Comparison of ENCODE assay signal across 23 mouse cellular contexts in genomic region chr9:111039966-111040365, GRCm38 (mm10). TPM values are rescaled to one million over a fixed set of nuclear protein-coding genes. Genes with fewer than 3 reads are reported as not detected.
DNase-seq lines count a peak whose midpoint lies in the region; ATAC-seq and TF ChIP-seq lines count a peak whose summit lies in the region.
"Had no signal": no experiment of that assay in that cellular context is flagged by ENCODE, and none has a peak within 500 bp of the region (broad histone marks: within the 10 kb centered on the region; RNA-seq: fewer than 3 reads in every experiment).

No protein-coding gene starts in this region.

- no peak for ATAC-seq in neural tube, embryonic 15.5 days (ENCODE audit: low FRiP score)
- ATAC-seq: activated CD4-positive, CD25-positive, alpha-beta regulatory T cell, adult 4 months; forebrain, postnatal 0 days; intestine, embryonic 16.5 days; midbrain, embryonic 15.5 days; Patski had no signal

- H3K9me3 ChIP-seq in neural tube, embryonic 15.5 days (replicated peaks), result no peaks in the 10 kb centered on the region
- H3K9me3 ChIP-seq: hindbrain, embryonic 15.5 days; limb, embryonic 13.5 days; liver, embryonic 15.5 days; midbrain, embryonic 15.5 days had no signal

- H3K4me2 ChIP-seq in neural tube, embryonic 15.5 days, result no peak overlapping the region
- H3K4me2 ChIP-seq: heart, embryonic 11.5 days; hindbrain, embryonic 15.5 days; limb, embryonic 13.5 days; liver, embryonic 15.5 days; midbrain, embryonic 15.5 days had no signal

- WGBS in neural tube, embryonic 15.5 days, result 88% methylated on average over 4 of the region's 4 CpGs

- intact Hi-C loops in gastrocnemius, adult 2 months (cut with DNase I), result no loop called here

- no peak overlapping the region for H3K4me3 ChIP-seq in gastrocnemius, adult 2 months
- H3K4me3 ChIP-seq in neural tube, embryonic 15.5 days (replicated peaks), result no peak overlapping the region
- H3K4me3 ChIP-seq: hindbrain, embryonic 15.5 days; limb, embryonic 13.5 days; liver, embryonic 15.5 days; megakaryocyte, embryonic 14.5 days; midbrain, embryonic 15.5 days had no signal

- no peak overlapping the region for H3K27ac ChIP-seq in gastrocnemius, adult 2 months
- H3K27ac ChIP-seq in neural tube, embryonic 15.5 days (replicated peaks), result no peak overlapping the region
- H3K27ac ChIP-seq: hindbrain, embryonic 15.5 days; limb, embryonic 13.5 days; liver, embryonic 15.5 days; midbrain, embryonic 15.5 days had no signal

- no peak overlapping the region for H3K9ac ChIP-seq in neural tube, embryonic 15.5 days (replicated peaks)
- H3K9ac ChIP-seq: forebrain, postnatal 0 days; hindbrain, embryonic 15.5 days; limb, embryonic 13.5 days; liver, embryonic 15.5 days; midbrain, embryonic 15.5 days had no signal

- no peaks in the 10 kb centered on the region for H3K27me3 ChIP-seq in neural tube, embryonic 15.5 days (replicated peaks)
- H3K27me3 ChIP-seq: hindbrain, embryonic 15.5 days; limb, embryonic 13.5 days; liver, embryonic 15.5 days; midbrain, embryonic 15.5 days; Patski had no signal

- TF ChIP-seq CTCF in gastrocnemius, adult 2 months (IDR thresholded peaks at IDR 0.05), result no peak

- H3K4me1 ChIP-seq in neural tube, embryonic 15.5 days, result no peaks in the 10 kb centered on the region
- H3K4me1 ChIP-seq: hindbrain, embryonic 15.5 days; limb, embryonic 13.5 days; midbrain, embryonic 15.5 days had no signal

- no peaks in the 10 kb centered on the region for H3K36me3 ChIP-seq in neural tube, embryonic 15.5 days
- H3K36me3 ChIP-seq: hindbrain, embryonic 15.5 days; limb, embryonic 13.5 days; liver, embryonic 15.5 days; midbrain, embryonic 15.5 days had no signal

- DNase-seq in gastrocnemius, adult 2 months, result peak; percentile 56
- no peak for DNase-seq in gastrocnemius, adult 8-10 months (ENCODE audit: low spot score in 2 of 2)
- DNase-seq in kidney, postnatal 14 days, result peak; percentile 54
- DNase-seq in kidney, adult 11 months, result no peak
- DNase-seq in lung, postnatal 36 days, result peak; percentile 33
- no peak for DNase-seq in lung, adult 18-20 months
- peak; percentile 74 for DNase-seq in adrenal gland, postnatal 14 days
- DNase-seq: B cell, adult 2 months; cerebellum, adult 18-20 months; forebrain, postnatal 0 days; layer of hippocampus, adult 9-11 months; thymus, postnatal 25 days had no signal

RNA-seq across cellular contexts. Expression of gene Ccrl2, which starts 17.4 kb away (rescaled TPM):
- 1 to 10 TPM; 3.1 to 4.0 TPM for total RNA-seq in gastrocnemius, adult 2 months (2021)
- total RNA-seq in gastrocnemius, adult 8-10 months (2022), result 10 to 100 TPM in 1 of 4 experiments, 1 to 10 TPM in 3; 4.4 to 10.9 (median 5.2) TPM
- total RNA-seq in adrenal gland, postnatal 14 days (2021), result 5.5 and 8.9 TPM in 2 replicates
- polyA plus RNA-seq in neural tube, embryonic 15.5 days (2015; fragmentation: Nextera tagmentation; extraction: Ambion mirVana), result 0.98 and 1.3 TPM in 2 replicates

RNA-seq across cellular contexts. Expression of gene Ltf, which starts 20.9 kb away (rescaled TPM):
- total RNA-seq in gastrocnemius, adult 2 months (2021), result not detected
- not detected for total RNA-seq in gastrocnemius, adult 8-10 months (2022)
- total RNA-seq in adrenal gland, postnatal 14 days (2021), result 2.6 and 7.3 TPM in 2 replicates
- polyA plus RNA-seq in neural tube, embryonic 15.5 days (2015; fragmentation: Nextera tagmentation; extraction: Ambion mirVana), result 0.88 and 1.5 TPM in 2 replicates
- total RNA-seq: left cerebral cortex, adult 8-10 months had no signal
- polyA plus RNA-seq: activated CD4-positive, CD25-positive, alpha-beta regulatory T cell, adult 4 months had no signal

RNA-seq across cellular contexts. Expression of gene Rtp3, which starts 49.6 kb away (rescaled TPM):
- total RNA-seq in gastrocnemius, adult 2 months (2021), result 1 to 10 TPM; 1.1 to 1.2 TPM
- total RNA-seq in gastrocnemius, adult 8-10 months (2022), result 1 to 10 TPM in 1 of 4 experiments, under 1 TPM in 3; 0.60 to 1.2 (median 0.76) TPM
- 3.5 and 10.0 TPM in 2 replicates for total RNA-seq in adrenal gland, postnatal 14 days (2021)
- 0.10 TPM in 1 of 2 replicates, not detected in the other for polyA plus RNA-seq in neural tube, embryonic 15.5 days (2015; fragmentation: Nextera tagmentation; extraction: Ambion mirVana)
- total RNA-seq: forebrain, postnatal 0 days had no signal
- polyA plus RNA-seq: activated CD4-positive, CD25-positive, alpha-beta regulatory T cell, adult 4 months; forebrain, postnatal 0 days; hindbrain, embryonic 15.5 days; limb, embryonic 13.5 days; midbrain, embryonic 15.5 days had no signal

Comparison
In these comparisons a context has a peak if more than half of its experiments do, and no peak if none do; other contexts are left out.
1. DNase-seq: peak in gastrocnemius, adult 2 months (single experiment), kidney, postnatal 14 days (single experiment), lung, postnatal 36 days (single experiment) and adrenal gland, postnatal 14 days (single experiment); none in gastrocnemius, adult 8-10 months (0 of 2), kidney, adult 11 months (single experiment) and lung, adult 18-20 months (0 of 2).